ENCODE assay signal across 8 mouse cellular contexts in the genomic region with DNA sequence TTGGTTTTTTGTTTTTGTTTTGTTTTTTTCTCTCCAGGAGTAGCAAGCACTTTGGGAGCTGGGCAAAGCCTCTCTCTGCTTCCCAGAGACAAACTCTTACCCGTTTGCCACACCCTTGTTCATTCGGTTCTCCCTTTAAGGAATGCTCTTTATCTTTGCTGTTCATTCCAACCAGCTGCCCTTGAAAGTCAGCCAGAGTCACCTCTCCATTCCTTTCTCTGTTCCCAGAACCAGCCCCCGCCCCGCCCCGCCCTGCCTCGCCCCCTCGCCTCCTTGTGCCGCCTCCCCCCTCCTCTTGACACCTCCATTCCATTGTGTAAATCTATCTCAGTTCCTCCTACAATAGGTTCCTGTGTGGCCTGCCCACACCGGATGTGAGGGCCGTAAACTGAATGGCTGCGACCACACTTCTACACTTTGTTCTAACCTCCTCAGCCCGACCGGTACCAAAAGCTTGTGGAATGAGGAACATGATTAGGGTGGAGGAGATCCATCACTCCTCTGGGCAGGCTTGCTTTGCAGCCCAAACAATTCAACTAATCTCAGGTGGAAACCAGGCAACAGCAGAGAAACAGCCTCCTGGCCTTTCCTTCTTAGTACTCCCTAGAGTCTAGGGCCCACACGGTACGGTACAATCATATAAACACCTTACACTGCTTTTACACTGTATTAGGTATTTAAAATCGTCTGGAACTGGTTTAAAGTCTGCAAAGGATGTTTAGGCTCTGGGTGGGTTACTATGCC. TPM values are rescaled to one million over a fixed set of nuclear protein-coding genes. Genes with fewer than 3 reads are reported as not detected.
DNase-seq lines count a peak whose midpoint lies in the region; ATAC-seq and TF ChIP-seq lines count a peak whose summit lies in the region.

No protein-coding gene starts in this region.

- peak overlapping the region; percentile 61 for H3K9ac ChIP-seq in ES-Bruce4 (ENCODE audit: low read depth, poor library complexity, severe bottlenecking)
- peak overlapping the region; percentile 43 for H3K9ac ChIP-seq in kidney, embryonic 16.5 days (replicated peaks; ENCODE audit: low read length)
- H3K9ac ChIP-seq in forebrain, embryonic 11.5 days (ENCODE audit: low read length): no peak overlapping the region

- H3K4me1 ChIP-seq in ES-Bruce4 (ENCODE audit: control insufficient read depth, insufficient read depth, low read length): peaks cover 3% of the 10 kb centered on the region
- H3K4me1 ChIP-seq in kidney, embryonic 16.5 days (ENCODE audit: insufficient read depth, low read length): peaks cover 16% of the 10 kb centered on the region
- H3K4me1 ChIP-seq in forebrain, embryonic 11.5 days (replicated peaks; ENCODE audit: control insufficient read depth, insufficient read depth, low read length): no peaks in the 10 kb centered on the region

- peak overlapping the region; percentile 22 for H3K4me3 ChIP-seq in ES-Bruce4 (ENCODE audit: low read depth, low read length)
- H3K4me3 ChIP-seq in kidney, embryonic 16.5 days (ENCODE audit: low read length): no peak overlapping the region
- no peak overlapping the region for H3K4me3 ChIP-seq in forebrain, embryonic 11.5 days (ENCODE audit: low read depth, low read length)

- 0 out of 2 replicates have a peak, but pooled peaks cover under 1% of the 10 kb centered on the region for H3K9me3 ChIP-seq in ES-Bruce4 (replicated peaks; ENCODE audit: control insufficient read depth, insufficient read depth, low read length, poor library complexity, severe bottlenecking)
- H3K9me3 ChIP-seq in kidney, embryonic 16.5 days (ENCODE audit: low read length): peaks cover 4% of the 10 kb centered on the region; the same call in 1 of the 2 replicates
- H3K9me3 ChIP-seq in forebrain, embryonic 11.5 days (ENCODE audit: control insufficient read depth, low read length): no peaks in the 10 kb centered on the region

- no peak for TF ChIP-seq CTCF in ES-Bruce4 (IDR thresholded peaks at IDR 0.05; ENCODE audit: low read depth, low read length)

- peak overlapping the region; percentile 98 for H3K27ac ChIP-seq in ES-Bruce4 (ENCODE audit: insufficient read depth, low read length)
- H3K27ac ChIP-seq in kidney, embryonic 16.5 days (ENCODE audit: low read length): peak overlapping the region; percentile 83
- no peak overlapping the region for H3K27ac ChIP-seq in forebrain, embryonic 11.5 days (ENCODE audit: low read depth, low read length)

- 9% methylated on average over 16 of the region's 16 CpGs for WGBS in kidney, embryonic 16.5 days
- 42% methylated on average over 16 of the region's 16 CpGs for WGBS in forebrain, embryonic 11.5 days

- H3K27me3 ChIP-seq in ES-Bruce4 (ENCODE audit: control insufficient read depth, insufficient read depth, low read length, poor library complexity, severe bottlenecking): no peaks in the 10 kb centered on the region
- H3K27me3 ChIP-seq in kidney, embryonic 16.5 days (ENCODE audit: insufficient read depth, low read length): no peaks in the 10 kb centered on the region
- H3K27me3 ChIP-seq in forebrain, embryonic 11.5 days (ENCODE audit: control insufficient read depth, insufficient read depth, low read length): no peaks in the 10 kb centered on the region

- peak; percentile 20 for TF ChIP-seq POLR2A in ES-Bruce4 (IDR thresholded peaks at IDR 0.05; ENCODE audit: insufficient read depth, low read length)

- H3K4me2 ChIP-seq in kidney, embryonic 16.5 days (replicated peaks; ENCODE audit: low read depth, low read length): peak overlapping the region; percentile 35
- no peak overlapping the region for H3K4me2 ChIP-seq in forebrain, embryonic 11.5 days (ENCODE audit: low read depth, low read length, severe bottlenecking)

- ATAC-seq in kidney, embryonic 16.5 days (ENCODE audit: low FRiP score, low TSS enrichment): peak; percentile 75
- no peak for ATAC-seq in forebrain, embryonic 11.5 days (replicated peaks; ENCODE audit: low FRiP score)

- peak; percentile 95 for TF ChIP-seq EP300 in ES-Bruce4 (IDR thresholded peaks at IDR 0.05; ENCODE audit: insufficient read depth, low read depth, low read length)

- peak; percentile 98 for DNase-seq in ZHBTc4 (ENCODE audit: low read depth, low spot score)
- peak; percentile 62 to 73 for DNase-seq in lung, postnatal 4 days
- no peak for DNase-seq in right cerebral cortex, adult 2 months (ENCODE audit: low spot score in 2 of 2)
- DNase-seq in forebrain, embryonic 11.5 days (ENCODE audit: low spot score): no peak
- no peak for DNase-seq in layer of hippocampus, postnatal 25 days (ENCODE audit: extremely low spot score in 1 of 2, low spot score in 1 of 2)
- DNase-seq in layer of hippocampus, postnatal 10 days (ENCODE audit: low spot score in 2 of 2): no peak

- no peaks in the 10 kb centered on the region for H3K36me3 ChIP-seq in ES-Bruce4 (ENCODE audit: control insufficient read depth, insufficient read depth, low read length, poor library complexity, severe bottlenecking)
- H3K36me3 ChIP-seq in kidney, embryonic 16.5 days (ENCODE audit: insufficient read depth, low read length): no peaks in the 10 kb centered on the region
- no peaks in the 10 kb centered on the region for H3K36me3 ChIP-seq in forebrain, embryonic 11.5 days (ENCODE audit: control insufficient read depth, insufficient read depth, low read length)

RNA-seq across cellular contexts. Expression of a gene that starts 9.5 kb away (rescaled TPM):
- polyA plus RNA-seq in ES-Bruce4 (2011; ENCODE audit: insufficient read depth, insufficient read length, low read depth, missing spikeins): 55.5 and 57.5 TPM in 2 replicates
- 5.9 and 8.0 TPM in 2 replicates for polyA plus RNA-seq in kidney, embryonic 16.5 days (2015; fragmentation: Nextera tagmentation; extraction: Ambion mirVana)
- 2.8 and 3.8 TPM in 2 replicates for polyA plus RNA-seq in forebrain, embryonic 11.5 days (2014; fragmentation: Nextera tagmentation; extraction: Ambion mirVana)
- total RNA-seq in layer of hippocampus, postnatal 25 days (2021): 10 to 100 TPM; 17.0 to 17.5 TPM
- total RNA-seq in layer of hippocampus, postnatal 10 days (2021): 10 to 100 TPM; 11.1 to 13.2 TPM

Comparison
In these comparisons a context has a peak if more than half of its experiments do, and no peak if none do; other contexts are left out.
1. DNase-seq: peak in ZHBTc4 (single experiment) and lung, postnatal 4 days (2 of 2); none in right cerebral cortex, adult 2 months (0 of 2), forebrain, embryonic 11.5 days (single experiment), layer of hippocampus, postnatal 25 days (0 of 2) and layer of hippocampus, postnatal 10 days (0 of 2).